ENCODE assay signal across 11 mouse cellular contexts in the genomic region with DNA sequence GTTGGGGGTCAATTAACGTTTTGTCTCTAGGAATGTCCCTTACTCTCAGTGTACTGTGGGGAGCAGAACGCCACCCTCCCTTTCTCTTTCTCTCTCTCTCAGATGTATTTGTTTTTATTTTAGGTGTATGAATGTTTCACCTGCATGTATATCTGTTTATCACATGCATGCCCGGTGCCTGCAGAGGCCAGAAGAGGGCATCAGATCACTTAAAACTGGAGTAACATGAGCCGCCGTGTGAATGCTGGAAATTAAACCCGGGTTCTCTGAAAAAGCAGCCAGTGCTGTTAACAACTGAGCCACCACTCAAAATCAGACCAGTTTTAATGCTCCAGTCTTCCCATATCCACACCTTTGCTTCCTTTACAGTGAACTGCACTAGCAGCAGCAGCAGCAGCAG. TPM values are rescaled to one million over a fixed set of nuclear protein-coding genes. Genes with fewer than 3 reads are reported as not detected.
DNase-seq lines count a peak whose midpoint lies in the region; ATAC-seq and TF ChIP-seq lines count a peak whose summit lies in the region.
"Had no signal": no experiment of that assay in that cellular context is flagged by ENCODE, and none has a peak within 500 bp of the region (broad histone marks: within the 10 kb centered on the region; RNA-seq: fewer than 3 reads in every experiment).

No protein-coding gene starts in this region.

- H3K9me3 ChIP-seq in hindbrain, postnatal 0 days (ENCODE audit: low read length) = no peaks in the 10 kb centered on the region
- H3K9me3 ChIP-seq in hindbrain, embryonic 16.5 days (ENCODE audit: control insufficient read depth, low read length) = no peaks in the 10 kb centered on the region
- H3K9me3 ChIP-seq: hindbrain, embryonic 13.5 days; neural tube, embryonic 15.5 days had no signal

- peak; percentile 51 for DNase-seq in hindbrain, postnatal 0 days (ENCODE audit: low spot score)
- peak; percentile 19 for DNase-seq in thymus, adult 2 months
- DNase-seq in thymus, adult 18-20 months = no peak
- DNase-seq in embryo, embryonic 10.5 days (ENCODE audit: low spot score) = peak; percentile 34
- no peak for DNase-seq in urinary bladder, postnatal 14 days (ENCODE audit: low spot score)
- DNase-seq in right cerebral cortex, postnatal 14 days = no peak
- DNase-seq: layer of hippocampus, postnatal 36 days had no signal

- H3K9ac ChIP-seq in hindbrain, postnatal 0 days (replicated peaks; ENCODE audit: low read length) = no peak overlapping the region
- H3K9ac ChIP-seq in hindbrain, embryonic 16.5 days (ENCODE audit: low read depth, low read length) = no peak overlapping the region
- H3K9ac ChIP-seq: hindbrain, embryonic 13.5 days; neural tube, embryonic 15.5 days had no signal

- H3K4me2 ChIP-seq in hindbrain, postnatal 0 days (ENCODE audit: low read depth, low read length) = no peak overlapping the region
- H3K4me2 ChIP-seq in hindbrain, embryonic 16.5 days (ENCODE audit: low read length) = no peak overlapping the region
- H3K4me2 ChIP-seq: hindbrain, embryonic 13.5 days; neural tube, embryonic 15.5 days had no signal

- H3K4me1 ChIP-seq in hindbrain, postnatal 0 days (ENCODE audit: insufficient read depth, low read length) = no peaks in the 10 kb centered on the region
- peaks cover 2% of the 10 kb centered on the region; the same call in 1 of the 2 replicates for H3K4me1 ChIP-seq in hindbrain, embryonic 16.5 days (ENCODE audit: control insufficient read depth, insufficient read depth, low read depth, low read length)
- no peaks in the 10 kb centered on the region for H3K4me1 ChIP-seq in thymus, adult 2 months (replicated peaks; ENCODE audit: control insufficient read depth, insufficient read depth, low read length)
- H3K4me1 ChIP-seq: hindbrain, embryonic 13.5 days; neural tube, embryonic 15.5 days had no signal

- H3K27me3 ChIP-seq in hindbrain, postnatal 0 days (ENCODE audit: insufficient read depth, low read length) = no peaks in the 10 kb centered on the region
- H3K27me3 ChIP-seq in hindbrain, embryonic 16.5 days (replicated peaks; ENCODE audit: control insufficient read depth, insufficient read depth, low read length) = no peaks in the 10 kb centered on the region
- H3K27me3 ChIP-seq in thymus, adult 2 months (ENCODE audit: control insufficient read depth, insufficient read depth, low read length) = no peaks in the 10 kb centered on the region
- H3K27me3 ChIP-seq: hindbrain, embryonic 13.5 days; neural tube, embryonic 15.5 days had no signal

- no peak for ATAC-seq in hindbrain, postnatal 0 days
- ATAC-seq in hindbrain, embryonic 16.5 days = no peak

- WGBS in hindbrain, postnatal 0 days = 55% methylated on average over 6 of the region's 6 CpGs
- 53% methylated on average over 6 of the region's 6 CpGs for WGBS in hindbrain, embryonic 16.5 days
- 50% methylated on average over 6 of the region's 6 CpGs for WGBS in thymus, adult 2 months

- no peak overlapping the region for H3K4me3 ChIP-seq in hindbrain, postnatal 0 days (ENCODE audit: low read length)
- H3K4me3 ChIP-seq in hindbrain, embryonic 16.5 days (ENCODE audit: low read length) = no peak overlapping the region
- no peak overlapping the region for H3K4me3 ChIP-seq in thymus, adult 2 months (ENCODE audit: control insufficient read depth, insufficient read depth, low read length)
- H3K4me3 ChIP-seq: hindbrain, embryonic 13.5 days; neural tube, embryonic 15.5 days had no signal

- no peaks in the 10 kb centered on the region for H3K36me3 ChIP-seq in hindbrain, postnatal 0 days (ENCODE audit: insufficient read depth, low read length)
- H3K36me3 ChIP-seq in hindbrain, embryonic 16.5 days (ENCODE audit: control insufficient read depth, insufficient read depth, low read length) = no peaks in the 10 kb centered on the region
- no peaks in the 10 kb centered on the region for H3K36me3 ChIP-seq in thymus, adult 2 months (ENCODE audit: control insufficient read depth, insufficient read depth, low read length)
- H3K36me3 ChIP-seq: hindbrain, embryonic 13.5 days; neural tube, embryonic 15.5 days had no signal

- peak; percentile 56; the same call in 1 of the 2 replicates for TF ChIP-seq CTCF in hindbrain, postnatal 0 days (IDR thresholded peaks at IDR 0.05; ENCODE audit: low read depth)
- no peak for TF ChIP-seq CTCF in thymus, adult 2 months (IDR thresholded peaks at IDR 0.05; ENCODE audit: borderline replicate concordance, control insufficient read depth, extremely low read depth, insufficient read depth, low read length, poor library complexity)

- TF ChIP-seq POLR2A in thymus, adult 2 months (IDR thresholded peaks at IDR 0.05; ENCODE audit: control insufficient read depth, extremely low read depth, insufficient read depth, low read length, poor library complexity) = no peak

- H3K27ac ChIP-seq in hindbrain, postnatal 0 days = no peak overlapping the region
- no peak overlapping the region for H3K27ac ChIP-seq in hindbrain, embryonic 16.5 days (ENCODE audit: low read depth, low read length)
- H3K27ac ChIP-seq in thymus, adult 2 months (ENCODE audit: control insufficient read depth, insufficient read depth, low read length) = no peak overlapping the region
- H3K27ac ChIP-seq: hindbrain, embryonic 13.5 days; neural tube, embryonic 15.5 days had no signal

RNA-seq across cellular contexts. Expression of gene Abcc12, which starts 6.2 kb away (rescaled TPM):
- total RNA-seq in hindbrain, postnatal 0 days (2014; rRNA removed) = 0.25 and 0.26 TPM in 2 replicates
- polyA plus RNA-seq in hindbrain, postnatal 0 days (2015; fragmentation: Nextera tagmentation; extraction: Ambion mirVana) = 0.19 and 0.21 TPM in 2 replicates
- polyA plus RNA-seq in hindbrain, embryonic 16.5 days (2015; fragmentation: Nextera tagmentation; extraction: Ambion mirVana) = 0.20 and 0.26 TPM in 2 replicates
- polyA plus RNA-seq in thymus, adult 2 months (2012; rRNA removed) = 0.04 and 0.13 TPM in 2 replicates
- total RNA-seq: common myeloid progenitor, adult 5-6 weeks had no signal

RNA-seq across cellular contexts. Expression of gene Lonp2, which starts 37.2 kb away (rescaled TPM):
- 55.4 and 58.8 TPM in 2 replicates for total RNA-seq in hindbrain, postnatal 0 days (2014; rRNA removed)
- polyA plus RNA-seq in hindbrain, postnatal 0 days (2015; fragmentation: Nextera tagmentation; extraction: Ambion mirVana) = 65.2 and 68.3 TPM in 2 replicates
- 91.5 and 93.5 TPM in 2 replicates for polyA plus RNA-seq in hindbrain, embryonic 16.5 days (2015; fragmentation: Nextera tagmentation; extraction: Ambion mirVana)
- 63.3 and 64.3 TPM in 2 replicates for polyA plus RNA-seq in thymus, adult 2 months (2012; rRNA removed)

Comparison
In these comparisons a context has a peak if more than half of its experiments do, and no peak if none do; other contexts are left out.
1. DNase-seq: peak in hindbrain, postnatal 0 days (single experiment), thymus, adult 2 months (single experiment) and embryo, embryonic 10.5 days (single experiment); none in thymus, adult 18-20 months (0 of 2), urinary bladder, postnatal 14 days (single experiment) and right cerebral cortex, postnatal 14 days (single experiment).